Mouse (Mus musculus): Measurements from ENCODE around the gene Olfr418. TPM values are rescaled to one million over a fixed set of nuclear protein-coding genes. Genes with fewer than 3 reads are reported as not detected.
"Not testable (repeated sequence)": the region's sequence is repeated elsewhere in the genome, so short reads cannot be mapped to it uniquely, and the experiment has no call there.

The Olfr418 gene
- polyA plus RNA-seq (2016; fragmentation: Nextera tagmentation; extraction: Ambion mirVana): not detected in 2 replicates

- no peaks in the 10 kb centered on the region for H3K4me1 ChIP-seq
- H3K36me3 ChIP-seq (replicated peaks): no peaks in the 10 kb centered on the region
- no peak within 1 kb of the TSS for H3K27ac ChIP-seq (replicated peaks)
- no peak for DNase-seq (ENCODE audit: low spot score)
- no peak within 1 kb of the TSS for H3K4me3 ChIP-seq
- no peaks in the 10 kb centered on the region for H3K9me3 ChIP-seq
- H3K27me3 ChIP-seq (replicated peaks; ENCODE audit: low read depth, poor library complexity, severe bottlenecking): no peaks in the 10 kb centered on the region
These were observed at the start of gene Olfr418 for GRCm38 (mm10) chr1:173265701-173266100. Gene Olfr418, plus strand, starts transcription at chr1:173266001.

GRCm38 (mm10) chr1:173216481-173216880 is 49.3 kb upstream of the Olfr418 start:
- H3K4me1 ChIP-seq: no peaks in the 10 kb centered on the region
- H3K4me3 ChIP-seq: no peak overlapping the region
- no peaks in the 10 kb centered on the region for H3K27me3 ChIP-seq (replicated peaks; ENCODE audit: low read depth, poor library complexity, severe bottlenecking)
- H3K27ac ChIP-seq (replicated peaks): no peak overlapping the region
- H3K36me3 ChIP-seq (replicated peaks): no peaks in the 10 kb centered on the region
- no peaks in the 10 kb centered on the region for H3K9me3 ChIP-seq
- 89% methylated on average over 3 of the region's 3 CpGs for WGBS
- no peak for DNase-seq (ENCODE audit: low spot score)

- no peak for DNase-seq (ENCODE audit: low spot score)
- Histone ChIP-seq H3K4me1 (no peaks in the 10 kb centered on the region), H3K9me3 (no peaks in the 10 kb centered on the region), H3K27ac (replicated peaks) (no peak within 1 kb of the TSS), H3K4me3 (no peak within 1 kb of the TSS), H3K36me3 (replicated peaks) (no peaks in the 10 kb centered on the region), H3K27me3 (replicated peaks; ENCODE audit: low read depth, poor library complexity, severe bottlenecking) (no peaks in the 10 kb centered on the region)
- WGBS: 73% methylated on average over 2 of the region's 2 CpGs
These were observed 38.7 kb upstream of the Olfr418 start, which contains the start of gene Fcer1a for GRCm38 (mm10) chr1:173227081-173227480. Gene Fcer1a, minus strand, starts transcription at chr1:173227214.

- not testable (repeated sequence) for H3K4me3 ChIP-seq; H3K36me3 ChIP-seq (replicated peaks); DNase-seq (ENCODE audit: low spot score); H3K4me1 ChIP-seq; H3K9me3 ChIP-seq; H3K27ac ChIP-seq (replicated peaks); H3K27me3 ChIP-seq (replicated peaks; ENCODE audit: low read depth, poor library complexity, severe bottlenecking)
- 87% methylated on average over 1 of the region's 1 CpGs for WGBS
These were observed 28.8 kb upstream of the Olfr418 start for GRCm38 (mm10) chr1:173237004-173237403.

GRCm38 (mm10) chr1:173249888-173250287 is 15.9 kb upstream of the Olfr418 start:
- Histone ChIP-seq H3K9me3 (no peaks in the 10 kb centered on the region), H3K4me3 (no peak overlapping the region), H3K4me1 (no peaks in the 10 kb centered on the region), H3K36me3 (replicated peaks) (no peaks in the 10 kb centered on the region), H3K27me3 (replicated peaks; ENCODE audit: low read depth, poor library complexity, severe bottlenecking) (no peaks in the 10 kb centered on the region), H3K27ac (replicated peaks) (no peak overlapping the region)
- WGBS: 93% methylated on average over 3 of the region's 3 CpGs
- no peak for DNase-seq (ENCODE audit: low spot score)

- 77% methylated on average over 3 of the region's 3 CpGs for WGBS
- Histone ChIP-seq H3K4me1 (no peaks in the 10 kb centered on the region), H3K4me3 (no peak within 1 kb of the TSS), H3K9me3 (no peaks in the 10 kb centered on the region), H3K27me3 (replicated peaks; ENCODE audit: low read depth, poor library complexity, severe bottlenecking) (no peaks in the 10 kb centered on the region), H3K27ac (replicated peaks) (no peak within 1 kb of the TSS), H3K36me3 (replicated peaks) (no peaks in the 10 kb centered on the region)
- DNase-seq (ENCODE audit: low spot score): no peak
These were observed 11.9 kb downstream of the Olfr418 start, which contains the start of gene Mptx2 for GRCm38 (mm10) chr1:173277677-173278076. Gene Mptx2, minus strand, starts transcription at chr1:173277777.

GRCm38 (mm10) chr1:173302795-173303194 is 37.0 kb downstream of the Olfr418 start:
- H3K4me3 ChIP-seq; H3K9me3 ChIP-seq; H3K27me3 ChIP-seq (replicated peaks; ENCODE audit: low read depth, poor library complexity, severe bottlenecking); H3K27ac ChIP-seq (replicated peaks); H3K4me1 ChIP-seq; H3K36me3 ChIP-seq (replicated peaks); DNase-seq (ENCODE audit: low spot score): not testable (repeated sequence)
- 61% methylated on average over 3 of the region's 3 CpGs for WGBS

- H3K36me3 ChIP-seq (replicated peaks); H3K4me1 ChIP-seq; H3K27me3 ChIP-seq (replicated peaks; ENCODE audit: low read depth, poor library complexity, severe bottlenecking); DNase-seq (ENCODE audit: low spot score); H3K4me3 ChIP-seq; H3K27ac ChIP-seq (replicated peaks); H3K9me3 ChIP-seq: not testable (repeated sequence)
- WGBS: 87% methylated on average over 7 of the region's 7 CpGs
These were observed 47.8 kb downstream of the Olfr418 start for GRCm38 (mm10) chr1:173313535-173314050.

- DNase-seq (ENCODE audit: low spot score): no peak
- WGBS: 95% methylated on average over 3 of the region's 3 CpGs
- Histone ChIP-seq H3K27ac (replicated peaks) (no peak overlapping the region), H3K9me3 (no peaks in the 10 kb centered on the region), H3K27me3 (replicated peaks; ENCODE audit: low read depth, poor library complexity, severe bottlenecking) (no peaks in the 10 kb centered on the region), H3K4me1 (no peaks in the 10 kb centered on the region), H3K36me3 (replicated peaks) (no peaks in the 10 kb centered on the region), H3K4me3 (no peak overlapping the region)
These were observed 49.9 kb downstream of the Olfr418 start for GRCm38 (mm10) chr1:173315725-173316124.

- 92% methylated on average over 2 of the region's 2 CpGs for WGBS
- Histone ChIP-seq H3K36me3 (replicated peaks) (no peaks in the 10 kb centered on the region), H3K27me3 (replicated peaks; ENCODE audit: low read depth, poor library complexity, severe bottlenecking) (no peaks in the 10 kb centered on the region), H3K27ac (replicated peaks) (no peak overlapping the region), H3K9me3 (no peaks in the 10 kb centered on the region), H3K4me3 (no peak overlapping the region), H3K4me1 (no peaks in the 10 kb centered on the region)
- no peak for DNase-seq (ENCODE audit: low spot score)
These were observed 52.2 kb downstream of the Olfr418 start for GRCm38 (mm10) chr1:173317925-173318477.

GRCm38 (mm10) chr1:173321593-173322248 is 55.9 kb downstream of the Olfr418 start:
- Histone ChIP-seq H3K9me3 (no peaks in the 10 kb centered on the region), H3K36me3 (replicated peaks) (no peaks in the 10 kb centered on the region), H3K4me1 (no peaks in the 10 kb centered on the region), H3K27ac (replicated peaks) (no peak overlapping the region), H3K4me3 (no peak overlapping the region), H3K27me3 (replicated peaks; ENCODE audit: low read depth, poor library complexity, severe bottlenecking) (no peaks in the 10 kb centered on the region)
- WGBS: 78% methylated on average over 8 of the region's 8 CpGs
- no peak for DNase-seq (ENCODE audit: low spot score)

GRCm38 (mm10) chr1:173322249-173322627 is 56.4 kb downstream of the Olfr418 start:
- no peaks in the 10 kb centered on the region for H3K4me1 ChIP-seq
- H3K27ac ChIP-seq (replicated peaks): no peak overlapping the region
- 73% methylated on average over 6 of the region's 6 CpGs for WGBS
- H3K36me3 ChIP-seq (replicated peaks): no peaks in the 10 kb centered on the region
- H3K27me3 ChIP-seq (replicated peaks; ENCODE audit: low read depth, poor library complexity, severe bottlenecking): no peaks in the 10 kb centered on the region
- no peak for DNase-seq (ENCODE audit: low spot score)
- no peaks in the 10 kb centered on the region for H3K9me3 ChIP-seq
- no peak overlapping the region for H3K4me3 ChIP-seq
